Mouse (Mus musculus) left cerebral cortex, postnatal 4 days (tissue): ENCODE results near the gene Olfr159. TPM values are rescaled to one million over a fixed set of nuclear protein-coding genes. Genes with fewer than 3 reads are reported as not detected.
"Not testable (repeated sequence)": the region's sequence is repeated elsewhere in the genome, so short reads cannot be mapped to it uniquely, and the experiment has no call there.

ENCODE experiments used
- DNase-seq: peaks from one replicate; pipeline ENCODE4 v3.0.0-alpha.2; 2022
- intact Hi-C: fragments of 180-260 bp; cut with DNase I; formaldehyde crosslinking; loops from one replicate; pipeline ENCODE4 v1.15.1; 2025
- total RNA-seq, 2 experiments: library from RNA; stranded (reverse); gene quantifications; 2 replicates each; pipeline ENCODE4 v1.2.3; 2021

Olfr159 gene
- total RNA-seq = not detected

- intact Hi-C loops = no loop called here
- DNase-seq = no peak
Observed at GRCm38 (mm10) chr4:43770909-43771308, at the start of gene Olfr159. Gene Olfr159 (minus strand): TSS chr4:43771009.

GRCm38 (mm10) chr4:43798936-43799335, 28.1 kb upstream of the Olfr159 start:
- no peak for DNase-seq
- intact Hi-C loops = no loop called here

- intact Hi-C loops = not testable (repeated sequence)
Observed at GRCm38 (mm10) chr4:43795844-43796243, 25.0 kb upstream of the Olfr159 start.

GRCm38 (mm10) chr4:43795296-43795695, 24.5 kb upstream of the Olfr159 start:
- intact Hi-C loops = no loop called here
- DNase-seq = no peak

More at GRCm38 (mm10) chr4:43795844-43796243, 25.0 kb upstream of the Olfr159 start:
- DNase-seq = not testable (repeated sequence)

DNA sequence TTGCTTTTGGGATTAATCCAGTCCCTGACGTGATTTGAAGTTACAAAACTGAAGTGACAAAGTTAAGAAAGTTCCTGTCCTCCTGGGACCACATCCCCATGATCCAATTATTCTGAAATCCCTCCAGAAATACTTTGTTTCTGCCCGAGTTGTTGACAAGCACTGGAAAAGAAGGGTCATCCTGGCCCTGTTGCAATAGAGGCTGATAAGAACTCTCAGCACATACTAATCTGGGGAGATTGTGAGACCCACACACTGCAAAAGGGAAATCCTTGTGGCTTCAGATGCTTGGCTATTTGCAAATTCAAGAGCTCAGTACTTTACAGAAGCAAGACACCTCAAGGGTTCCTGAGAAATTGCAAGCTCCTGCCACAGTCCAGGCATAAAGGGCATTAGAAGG, 1.5 kb upstream of the Olfr159 start:
- intact Hi-C loops = no loop called here
- no peak for DNase-seq

DNA sequence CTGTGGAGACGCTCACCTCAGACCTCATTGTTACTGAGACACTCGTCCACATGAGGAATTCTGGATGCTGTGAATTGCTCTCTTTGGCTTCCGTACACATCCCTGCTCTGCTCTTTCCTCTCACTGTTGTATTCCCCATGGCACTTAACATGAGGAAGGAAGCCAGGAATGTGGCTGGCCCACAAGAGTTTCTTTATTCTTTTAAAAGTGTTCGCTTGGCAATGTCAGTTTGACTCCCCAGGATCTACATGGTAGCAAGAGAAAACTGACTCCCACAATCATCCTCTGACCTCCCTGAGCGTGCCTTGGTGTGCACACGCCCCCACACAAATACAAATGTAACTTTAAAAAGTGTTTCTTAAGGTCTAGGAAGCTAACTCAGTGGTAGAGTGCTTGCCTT, 817 bp upstream of the Olfr159 start:
- intact Hi-C loops = no loop called here
- DNase-seq = no peak

DNA sequence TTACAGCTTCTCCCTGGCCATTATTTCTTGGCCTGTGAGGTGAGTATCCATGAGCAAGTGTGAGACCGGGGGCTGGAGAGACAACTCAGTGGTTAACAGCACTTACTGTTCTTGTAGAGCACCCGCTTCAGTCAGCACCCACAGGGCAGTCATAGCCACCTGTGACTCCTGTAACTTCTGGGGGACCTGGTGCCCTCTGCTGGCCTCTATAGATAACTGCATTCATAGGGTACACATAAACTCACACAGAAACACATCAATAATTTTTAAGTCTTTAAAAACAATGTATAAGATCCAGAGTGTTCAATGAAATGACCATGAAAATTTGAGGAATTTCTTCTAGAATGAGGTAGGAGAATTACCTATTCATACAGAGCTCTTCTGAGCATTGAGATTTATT, 1.4 kb downstream of the Olfr159 start:
- intact Hi-C loops = no loop called here

DNA sequence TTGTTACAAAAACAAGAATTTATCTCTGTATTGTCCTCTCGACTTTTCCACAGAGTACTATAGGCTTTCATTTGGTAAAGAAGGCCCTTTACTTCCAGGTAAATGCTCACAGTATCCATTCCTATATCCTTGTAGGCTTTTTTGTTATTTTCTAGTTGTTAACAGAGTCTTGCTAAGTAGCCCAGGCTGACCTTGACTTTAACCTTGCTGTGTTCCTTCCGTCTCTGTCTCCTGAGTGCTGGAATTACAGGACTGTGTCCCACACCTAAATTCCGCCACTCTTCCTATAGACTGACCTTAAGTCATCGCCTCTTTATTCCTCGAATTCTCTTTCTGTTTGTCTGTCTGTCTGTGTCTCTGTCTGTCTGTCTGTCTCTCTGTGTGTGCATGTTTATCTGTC, 2.5 kb downstream of the Olfr159 start:
- intact Hi-C loops = no loop called here
- no peak for DNase-seq

More for the DNA sequence above, 1.4 kb downstream of the Olfr159 start:
- no peak for DNase-seq

GRCm38 (mm10) chr4:43763410-43763809, 7.4 kb downstream of the Olfr159 start:
- intact Hi-C loops = loop anchor here (5.0 kb wide), 1 partner anchor 99 kb away; no protein-coding TSS in a partner anchor
- DNase-seq = peak; percentile 33

DNA sequence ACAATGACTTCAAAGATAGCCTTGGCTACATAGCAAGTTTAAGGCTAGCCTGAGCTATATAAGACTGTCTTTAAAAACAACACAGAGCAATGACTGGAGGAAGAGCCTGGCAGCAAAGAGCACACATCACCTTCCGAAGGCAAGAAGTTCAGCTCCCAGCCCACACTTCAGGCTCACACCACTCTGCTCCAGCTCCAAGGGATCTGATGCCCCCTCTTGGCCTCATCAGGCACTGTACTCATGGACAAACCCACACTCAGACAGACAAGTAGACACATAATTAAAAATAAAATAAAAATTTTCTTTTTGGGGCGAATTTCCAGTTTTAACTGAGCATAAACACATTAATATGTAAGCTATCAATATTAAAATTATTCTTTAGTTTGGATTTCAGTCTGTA, 9.5 kb downstream of the Olfr159 start:
- DNase-seq = no peak
- intact Hi-C loops = loop anchor here (5.0 kb wide), 1 partner anchor 101 kb away; no protein-coding TSS in a partner anchor

GRCm38 (mm10) chr4:43760460-43760859, 10.3 kb downstream of the Olfr159 start:
- intact Hi-C loops = loop anchor here (5.0 kb wide), 1 partner anchor 102 kb away; no protein-coding TSS in a partner anchor
- DNase-seq = peak; percentile 29

- peak; percentile 8 for DNase-seq
- intact Hi-C loops = loop anchor here (5.0 kb wide), 1 partner anchor 103 kb away; no protein-coding TSS in a partner anchor
Observed at GRCm38 (mm10) chr4:43759571-43760418, 11.0 kb downstream of the Olfr159 start.

GRCm38 (mm10) chr4:43757213-43757612, 13.6 kb downstream of the Olfr159 start:
- no peak for DNase-seq
- intact Hi-C loops = no loop called here

DNA sequence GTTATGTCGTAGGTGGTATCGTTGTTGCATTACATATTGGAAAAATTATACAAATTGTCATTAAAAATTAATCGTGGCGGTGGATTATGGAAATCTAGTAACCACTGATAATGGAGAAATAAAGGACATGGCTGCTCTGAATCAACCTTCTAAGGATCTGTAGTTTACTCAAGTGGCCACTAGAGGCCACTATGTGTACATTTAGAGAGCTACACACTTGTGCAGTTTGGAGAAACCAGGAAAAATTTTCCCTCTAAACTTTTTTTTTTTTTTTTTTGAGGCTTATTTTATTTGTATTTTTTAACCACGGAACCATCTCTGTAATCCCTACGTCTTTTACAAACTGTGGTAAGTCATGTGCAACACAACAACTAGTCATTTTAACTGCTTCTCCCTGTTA, 25.6 kb downstream of the Olfr159 start:
- intact Hi-C loops = loop anchor here (5.0 kb wide), 1 partner anchor 117 kb away; no protein-coding TSS in a partner anchor
- no peak for DNase-seq

GRCm38 (mm10) chr4:43743099-43743498, 27.7 kb downstream of the Olfr159 start:
- no peak for DNase-seq
- intact Hi-C loops = loop anchor here (5.0 kb wide), 1 partner anchor 111 kb away; the partner anchor contains the start of gene Npr2

- DNase-seq = no peak
- intact Hi-C loops = loop anchor here (5.0 kb wide), 1 partner anchor 110 kb away; the partner anchor contains the start of gene Npr2
Observed at GRCm38 (mm10) chr4:43742637-43743036, 28.2 kb downstream of the Olfr159 start.

GRCm38 (mm10) chr4:43741526-43741925, 29.3 kb downstream of the Olfr159 start:
- intact Hi-C loops = loop anchor here (5.0 kb wide), 1 partner anchor 109 kb away; the partner anchor contains the start of gene Npr2
- DNase-seq = no peak

DNA sequence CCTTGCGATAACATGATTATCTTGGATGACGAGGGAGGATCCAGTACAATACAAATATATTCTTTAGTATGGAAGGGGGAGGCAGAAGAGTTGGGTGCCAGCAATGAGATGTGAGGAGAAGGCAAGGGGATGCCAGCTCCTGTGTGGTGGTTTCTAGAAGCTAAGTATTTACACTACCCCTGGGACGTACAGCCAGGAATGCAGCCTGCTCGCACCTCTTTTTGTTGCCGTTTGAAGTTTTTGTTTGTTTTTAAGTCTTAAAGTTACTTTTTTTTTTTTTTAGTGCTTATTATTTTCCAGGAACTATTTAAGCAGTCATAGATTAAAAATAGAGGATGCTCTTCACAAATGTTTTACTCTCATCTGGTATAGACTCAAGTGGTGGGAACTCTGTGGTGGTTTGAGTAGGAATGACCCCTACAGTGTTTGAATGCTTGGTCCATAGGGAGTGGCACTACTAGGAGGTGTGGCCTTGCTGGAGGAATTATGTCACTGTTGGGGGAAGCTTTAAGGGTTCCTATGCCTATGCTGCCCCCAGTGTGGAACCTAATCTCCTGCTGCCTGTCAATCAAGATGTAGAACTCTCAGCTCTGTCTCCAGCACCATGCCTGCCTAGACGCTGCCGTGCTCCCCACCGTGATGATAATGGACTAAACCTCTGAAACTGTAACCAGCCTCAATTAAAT, 31.7 kb downstream of the Olfr159 start:
- intact Hi-C loops = no loop called here

GRCm38 (mm10) chr4:43737144-43737543, 33.7 kb downstream of the Olfr159 start:
- intact Hi-C loops = no loop called here
- no peak for DNase-seq

More for the DNA sequence above, 31.7 kb downstream of the Olfr159 start:
- DNase-seq = no peak

DNA sequence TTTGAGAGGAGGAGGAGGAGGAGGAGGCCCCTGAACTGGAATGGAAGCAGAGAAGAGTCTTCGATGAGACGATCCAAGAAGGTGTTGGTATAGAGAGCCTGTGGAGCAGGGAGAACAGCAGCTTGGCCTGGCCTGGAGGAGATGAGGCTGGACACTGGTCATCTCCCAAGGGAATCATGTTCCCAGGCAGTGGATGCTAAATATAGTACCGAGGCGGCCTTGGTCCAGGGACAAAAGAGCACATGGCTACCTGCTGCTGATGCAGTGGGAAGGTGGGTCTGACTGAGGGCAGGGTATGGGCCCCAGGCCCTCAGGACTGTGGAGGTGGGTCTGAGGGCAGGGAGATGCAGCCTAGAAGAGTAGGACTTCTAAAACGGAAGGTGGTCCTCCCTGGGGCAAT, 37.6 kb downstream of the Olfr159 start:
- intact Hi-C loops = no loop called here
- DNase-seq = no peak

GRCm38 (mm10) chr4:43732171-43732570, 38.6 kb downstream of the Olfr159 start:
- no peak for DNase-seq
- intact Hi-C loops = no loop called here
